Mouse (Mus musculus) bone marrow macrophage, adult 2 months (primary cell): Measurements from ENCODE around the gene Zmiz2.

Experiments used
- CTCF ChIP-seq: IDR thresholded peaks from 2 replicates; pipeline ENCODE4 v1.5.1; 2012; ENCODE audit warnings: low read depth, mild to moderate bottlenecking, low read length, moderate library complexity
- POLR2A ChIP-seq: IDR thresholded peaks from 2 replicates; pipeline ENCODE4 v1.6.1; 2012; ENCODE audit warnings: mild to moderate bottlenecking, low read depth, low read length, borderline replicate concordance

DNA sequence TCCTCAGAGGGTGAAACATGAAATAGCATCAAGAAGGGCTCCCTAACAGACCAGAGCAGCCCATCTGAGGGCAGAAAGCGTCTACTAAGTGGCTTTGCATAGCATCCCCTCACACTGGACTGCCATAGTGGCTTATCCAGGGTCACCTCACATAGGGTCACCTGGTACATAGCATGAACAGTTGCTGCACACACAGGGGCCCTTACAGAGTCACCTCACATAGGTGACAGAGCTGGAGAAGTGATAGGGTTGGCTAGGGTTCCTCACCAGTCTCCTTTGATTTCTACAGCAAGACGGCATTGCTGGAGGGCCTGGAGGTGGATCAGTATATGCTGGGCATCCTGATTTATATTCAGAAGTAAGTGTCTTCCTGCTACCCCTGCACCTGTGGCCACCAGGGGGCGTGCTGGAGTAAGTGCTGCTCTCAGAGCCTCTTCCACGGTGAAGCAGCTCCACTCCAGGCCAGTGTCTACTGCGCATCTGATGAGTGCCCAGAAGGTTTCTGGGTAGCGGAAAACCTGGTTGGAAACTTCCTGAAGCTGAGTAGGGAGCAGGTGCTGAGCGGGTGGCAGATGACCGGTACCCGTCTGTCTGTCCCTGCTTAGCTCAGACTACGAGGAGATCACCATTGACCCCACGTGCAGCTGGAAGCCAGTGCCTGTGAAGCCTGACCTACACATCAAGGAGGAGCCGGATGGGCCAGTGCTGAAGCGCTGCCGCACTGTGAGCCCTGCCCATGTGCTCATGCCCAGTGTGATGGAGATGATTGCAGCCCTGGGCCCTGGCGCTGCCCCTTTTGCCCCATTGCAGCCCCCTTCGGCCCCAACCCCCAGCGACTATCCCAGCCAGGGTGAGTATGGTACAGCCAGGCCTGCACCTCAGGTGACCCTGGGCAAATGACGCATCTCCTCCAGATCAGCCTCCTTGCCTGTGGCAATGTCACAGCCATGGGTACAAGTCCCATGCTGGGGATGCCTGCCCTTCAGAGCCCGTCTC lies 13.9 kb downstream of the Zmiz2 start:
- no peak for TF ChIP-seq POLR2A
- peak; percentile 68 for TF ChIP-seq CTCF
